Mouse (Mus musculus): ENCODE measurements around the gene A430089I19Rik.
"Not testable (repeated sequence)": the region's sequence is repeated elsewhere in the genome, so short reads cannot be mapped to it uniquely, and the experiment has no call there.

Gene A430089I19Rik

DNA sequence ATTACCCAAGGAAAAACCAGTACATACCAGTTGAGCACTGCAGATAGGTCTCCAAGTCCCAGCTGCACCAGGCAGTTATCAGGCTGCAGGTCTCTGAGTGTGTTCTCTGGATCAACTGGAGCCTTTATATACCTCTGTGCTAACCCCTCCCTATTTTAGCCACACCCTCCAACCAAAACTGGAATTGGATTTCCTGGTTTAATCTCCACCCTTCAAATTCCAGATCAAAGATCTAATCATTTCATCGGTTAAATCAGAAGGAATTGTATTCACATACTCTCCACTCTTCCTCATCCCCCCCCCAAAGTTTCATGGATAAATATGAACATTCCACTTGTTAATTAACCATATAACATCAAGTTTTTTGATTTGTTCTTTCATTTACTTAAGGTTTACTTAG is at the start of gene A430089I19Rik:
Gene A430089I19Rik, minus strand, starts transcription at position 101 of the 400 bp plus-strand sequence.
- not testable (repeated sequence) for DNase-seq (ENCODE audit: low spot score in 2 of 2)

DNA sequence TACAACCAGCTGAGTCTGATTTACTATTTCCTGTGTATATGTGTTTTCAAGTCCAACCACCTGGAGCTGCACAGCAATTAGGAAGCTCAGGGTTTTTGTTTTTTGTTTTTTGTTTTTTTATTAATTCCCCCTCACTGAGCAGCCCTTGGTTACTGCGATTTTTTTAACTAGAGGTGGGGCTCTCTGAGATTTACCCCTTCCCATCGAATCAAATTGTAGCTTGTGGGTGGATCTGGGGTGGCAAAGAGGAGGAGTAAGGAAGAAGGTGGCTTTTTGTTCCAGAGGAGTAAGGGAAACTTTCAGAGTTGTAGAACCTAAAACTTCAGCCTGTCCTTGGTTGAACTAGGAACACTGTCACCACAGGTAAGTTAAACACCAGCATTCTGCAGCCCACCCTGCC is 32.9 kb upstream of the A430089I19Rik start, which contains the start of gene AA792892:
Gene AA792892, plus strand, starts transcription at position 301 of the 400 bp plus-strand sequence.
- not testable (repeated sequence) for DNase-seq (ENCODE audit: low spot score in 2 of 2)

DNA sequence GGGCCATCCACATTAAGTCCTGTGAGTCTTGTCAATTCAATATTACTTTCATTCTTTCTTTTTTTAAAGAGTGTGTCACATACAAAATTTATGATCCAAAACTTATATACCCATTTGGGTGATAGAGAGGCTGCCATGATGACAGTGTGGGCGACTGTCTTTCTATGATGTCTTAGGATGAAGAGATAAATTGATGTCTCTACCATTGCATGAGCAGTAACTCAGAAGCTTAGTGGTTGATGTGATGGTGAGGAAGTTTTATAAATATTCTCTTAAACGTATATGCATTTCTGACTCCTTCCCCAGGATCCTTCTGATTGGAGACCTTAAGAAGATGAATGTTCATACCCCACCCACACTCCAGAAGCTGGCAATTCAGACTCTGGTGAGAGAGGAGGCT is 7.5 kb upstream of the A430089I19Rik start, which contains the start of gene Gm6502:
Gene Gm6502, plus strand, starts transcription at position 301 of the 400 bp plus-strand sequence.
- not testable (repeated sequence) for DNase-seq (ENCODE audit: low spot score in 2 of 2)
